24 mouse cellular contexts compared by ENCODE assay signal in genomic region chr13:48502422-48502821, GRCm38 (mm10). TPM values are rescaled to one million over a fixed set of nuclear protein-coding genes. Genes with fewer than 3 reads are reported as not detected.
DNase-seq lines count a peak whose midpoint lies in the region; ATAC-seq and TF ChIP-seq lines count a peak whose summit lies in the region.
"Had no signal": no experiment of that assay in that cellular context is flagged by ENCODE, and none has a peak within 500 bp of the region (broad histone marks: within the 10 kb centered on the region; RNA-seq: fewer than 3 reads in every experiment).

No protein-coding gene starts in this region.

- H3K79me3 ChIP-seq in C2C12 (ENCODE audit: low read depth) = no peaks in the 10 kb centered on the region

- H3K27me3 ChIP-seq in C2C12 (ENCODE audit: control insufficient read depth, insufficient read depth, insufficient read length) (no peaks in the 10 kb centered on the region), MEL (ENCODE audit: control insufficient read depth in 1 of 2, insufficient read depth in 2 of 2, low read length in 2 of 2) (no peaks in the 10 kb centered on the region)
- H3K27me3 ChIP-seq: embryonic facial prominence, embryonic 12.5 days; forebrain, embryonic 12.5 days had no signal

- H3K9me3 ChIP-seq in MEL (replicated peaks; ENCODE audit: insufficient read depth, low read length) = no peaks in the 10 kb centered on the region
- H3K9me3 ChIP-seq: embryonic facial prominence, embryonic 10.5 days; embryonic facial prominence, embryonic 12.5 days had no signal

- peak overlapping the region; percentile 29 for H3K27ac ChIP-seq in MEL (ENCODE audit: control insufficient read depth, low read depth, low read length)
- H3K27ac ChIP-seq: embryonic facial prominence, embryonic 10.5 days; embryonic facial prominence, embryonic 12.5 days; forebrain, embryonic 10.5 days; forebrain, embryonic 12.5 days had no signal

- H3K36me3 ChIP-seq in C2C12 (ENCODE audit: control insufficient read depth, insufficient read depth) (peaks cover 18% of the 10 kb centered on the region), MEL (ENCODE audit: control insufficient read depth in 1 of 2, insufficient read depth in 2 of 2, low read length in 2 of 2) (peaks cover 10 to 16% of the 10 kb centered on the region in 2 experiments)

- no peak overlapping the region for H3K9ac ChIP-seq in MEL (ENCODE audit: control insufficient read depth, low read depth, low read length, poor library complexity, severe bottlenecking)
- H3K9ac ChIP-seq: embryonic facial prominence, embryonic 12.5 days; forebrain, embryonic 12.5 days had no signal

- peak; percentile 4 for DNase-seq in heart, adult 11 months
- no peak for DNase-seq in heart, postnatal 14 days
- peak; percentile 54 for DNase-seq in MEL (ENCODE audit: low read depth, low spot score)
- DNase-seq in urinary bladder, postnatal 25 days (ENCODE audit: low spot score) = no peak
- no peak for DNase-seq in gastrocnemius, postnatal 10 days
- DNase-seq: adrenal gland, adult 2 months; adrenal gland, postnatal 10 days; B cell, adult 2 months; cerebellum, adult 11 months; cerebellum, adult 18-20 months; cerebellum, adult 8-10 months; cerebellum, adult 9-11 months; cerebellum, postnatal 14 days; cerebellum, postnatal 36 days had no signal

- intact Hi-C loops in heart, postnatal 14 days (cut with DNase I) = no loop called here

- H3K4me3 ChIP-seq in C2C12 (ENCODE audit: insufficient read depth, poor library complexity, severe bottlenecking) = no peak overlapping the region
- no peak overlapping the region for H3K4me3 ChIP-seq in MEL (ENCODE audit: control insufficient read depth in 1 of 2, insufficient read depth in 1 of 2, low read depth in 2 of 2, low read length in 2 of 2)
- H3K4me3 ChIP-seq: embryonic facial prominence, embryonic 10.5 days; embryonic facial prominence, embryonic 12.5 days; erythroblast, embryonic 14.5 days; forebrain, embryonic 10.5 days; forebrain, embryonic 12.5 days had no signal

- no peak overlapping the region for H3ac ChIP-seq in C2C12 (ENCODE audit: control insufficient read depth, insufficient read length, low read depth)

- TF ChIP-seq CTCF in C2C12 (IDR thresholded peaks at IDR 0.05; ENCODE audit: control insufficient read depth, insufficient read depth, insufficient read length) (no peak), MEL (IDR thresholded peaks at IDR 0.05 in 2 of 3, conservative IDR thresholded peaks at IDR 0.05 in 1 of 3; ENCODE audit: control insufficient read depth in 1 of 3, insufficient read depth in 1 of 3, low read depth in 2 of 3, low read length in 3 of 3, poor library complexity in 1 of 3, severe bottlenecking in 1 of 3) (no peak)

- TF ChIP-seq EP300 in MEL (IDR thresholded peaks at IDR 0.05; ENCODE audit: low read depth in 1 of 2, low read length in 2 of 2) = peak; percentile 72 to 85

- no peak for TF ChIP-seq POLR2A in MEL (IDR thresholded peaks at IDR 0.05; ENCODE audit: control insufficient read depth in 1 of 2, insufficient read depth in 1 of 2, low read depth in 1 of 2, low read length in 2 of 2, poor library complexity in 1 of 2)

- ATAC-seq in granulocyte monocyte progenitor cell, adult 5-6 weeks (replicated peaks; ENCODE audit: poor library complexity, severe bottlenecking) = no peak
- ATAC-seq: forebrain, embryonic 14.5 days; forebrain, embryonic 16.5 days had no signal

- H3K79me2 ChIP-seq in C2C12 (ENCODE audit: control insufficient read depth, insufficient read depth) (peaks cover 5% of the 10 kb centered on the region), MEL (ENCODE audit: control insufficient read depth, insufficient read depth, low read length, poor library complexity) (no peaks in the 10 kb centered on the region)

- H3K4me1 ChIP-seq in MEL (ENCODE audit: control insufficient read depth in 1 of 2, insufficient read depth in 2 of 2, low read length in 2 of 2) = peaks cover 0 to 14% of the 10 kb centered on the region in 2 experiments; a peak in 3 of 4 replicates

- no peak for TF ChIP-seq RAD21 in MEL (IDR thresholded peaks at IDR 0.05; ENCODE audit: low read depth, low read length)

TF ChIP-seq in C2C12, 6 proteins besides CTCF, POLR2A, EP300 and RAD21:
- TF ChIP-seq MAX (IDR thresholded peaks at IDR 0.05) = no peak
- no peak for TF ChIP-seq MYOD1 (IDR thresholded peaks at IDR 0.05; ENCODE audit: control insufficient read depth, insufficient read length, low read depth)
- peak; percentile 36 for TF ChIP-seq FOSL1 (IDR thresholded peaks at IDR 0.05; ENCODE audit: insufficient read depth, low read length, poor library complexity, severe bottlenecking)
- no peak for TF ChIP-seq MYOG (IDR thresholded peaks at IDR 0.05; ENCODE audit: control insufficient read depth, extremely low read depth, insufficient read length)
- TF ChIP-seq CEBPB (IDR thresholded peaks at IDR 0.05; ENCODE audit: low read depth) = no peak
TF ChIP-seq in C2C12: peak in this region for 1.

TF ChIP-seq in MEL, 35 proteins besides CTCF, POLR2A, EP300 and RAD21:
- TF ChIP-seq SMC3 (IDR thresholded peaks at IDR 0.05; ENCODE audit: low read depth, low read length) = no peak
- no peak for TF ChIP-seq ZMIZ1 (IDR thresholded peaks at IDR 0.05; ENCODE audit: low read depth, low read length)
- peak; percentile 70 for TF ChIP-seq RCOR1 (IDR thresholded peaks at IDR 0.05; ENCODE audit: low read depth, low read length)
- TF ChIP-seq UBTF (IDR thresholded peaks at IDR 0.05; ENCODE audit: borderline replicate concordance, insufficient read depth, low read depth, low read length) = no peak
- TF ChIP-seq ZKSCAN1 (IDR thresholded peaks at IDR 0.05; ENCODE audit: low read depth, low read length) = no peak
- TF ChIP-seq ETS1 (IDR thresholded peaks at IDR 0.05; ENCODE audit: low read depth, low read length) = peak; percentile 79
- TF ChIP-seq MXI1 (IDR thresholded peaks at IDR 0.05; ENCODE audit: low read depth, low read length) = no peak
- TF ChIP-seq NRF1 (IDR thresholded peaks at IDR 0.05; ENCODE audit: insufficient read depth, low read depth, low read length, poor library complexity, severe bottlenecking) = no peak
- no peak for TF ChIP-seq TAL1 (IDR thresholded peaks at IDR 0.05; ENCODE audit: low read length)
- no peak for TF ChIP-seq MAZ (IDR thresholded peaks at IDR 0.05; ENCODE audit: low read depth, low read length)
- TF ChIP-seq TCF12 (IDR thresholded peaks at IDR 0.05; ENCODE audit: low read depth, low read length) = peak; percentile 44; the same call in 1 of the 2 replicates
- TF ChIP-seq MYC (IDR thresholded peaks at IDR 0.05; ENCODE audit: low read depth, low read length) = no peak
- no peak for TF ChIP-seq KAT2A (conservative IDR thresholded peaks at IDR 0.05; ENCODE audit: low read depth, low read length)
- TF ChIP-seq USF1 (IDR thresholded peaks at IDR 0.05; ENCODE audit: low read depth, low read length) = no peak
- TF ChIP-seq POLR2AphosphoS2 (IDR thresholded peaks at IDR 0.05; ENCODE audit: low read length) = no peak
- no peak for TF ChIP-seq MAFK (IDR thresholded peaks at IDR 0.05; ENCODE audit: borderline replicate concordance, low read depth, low read length)
- no peak for TF ChIP-seq BHLHE40 (IDR thresholded peaks at IDR 0.05; ENCODE audit: borderline replicate concordance, low read depth, low read length)
- peak; percentile 70; the same call in 1 of the 2 replicates for TF ChIP-seq JUND (IDR thresholded peaks at IDR 0.05; ENCODE audit: low read depth, low read length)
- TF ChIP-seq GATA1 (IDR thresholded peaks at IDR 0.05; ENCODE audit: low read depth, low read length) = peak; percentile 85
- no peak for TF ChIP-seq MYB (IDR thresholded peaks at IDR 0.05; ENCODE audit: low read depth, low read length)
- no peak for TF ChIP-seq ZNF384 (IDR thresholded peaks at IDR 0.05; ENCODE audit: low read depth, low read length)
- no peak for TF ChIP-seq SIN3A (IDR thresholded peaks at IDR 0.05; ENCODE audit: low read length)

RNA-seq across cellular contexts. Expression of gene Zfp169, which starts 10.8 kb away (rescaled TPM):
- total RNA-seq in heart, postnatal 14 days (2021) = 1 to 10 TPM; 4.6 to 5.5 TPM
- polyA plus RNA-seq in C2C12 (2012; fragmentation: generic; extraction: Trizol) = 1.8 TPM
- 5.9 and 6.5 TPM in 2 replicates for total RNA-seq in MEL (2012; rRNA removed)
- 1 to 10 TPM in 1 of 2 experiments, not detected in 1; 3.6 TPM for polyA plus RNA-seq in MEL (2012; ENCODE audit: insufficient read depth in 1 of 2, insufficient read length in 2 of 2, low read depth in 1 of 2, low replicate concordance in 2 of 2, missing spikeins in 1 of 2)
- total RNA-seq in granulocyte monocyte progenitor cell, adult 5-6 weeks (2014; fragmentation: Nextera tagmentation) = 16.2 and 18.7 TPM in 2 replicates
- total RNA-seq in granulocyte monocyte progenitor cell, adult 5-6 weeks (2017) = 8.4 and 11.0 TPM in 2 replicates
- 1 to 10 TPM; 2.8 to 3.1 TPM for total RNA-seq in gastrocnemius, postnatal 10 days (2021)

RNA-seq across cellular contexts. Expression of gene A830005F24Rik, which starts 10.9 kb away (rescaled TPM):
- not detected for total RNA-seq in heart, postnatal 14 days (2021)
- polyA plus RNA-seq in C2C12 (2012; fragmentation: generic; extraction: Trizol) (0.33 TPM), MEL (2012; ENCODE audit: insufficient read depth in 1 of 2, insufficient read length in 2 of 2, low read depth in 1 of 2, low replicate concordance in 2 of 2, missing spikeins in 1 of 2) (under 1 TPM in 1 of 2 experiments, not detected in 1; 0.70 TPM)
- total RNA-seq in MEL (2012; rRNA removed) = 0.42 and 0.73 TPM in 2 replicates
- total RNA-seq in granulocyte monocyte progenitor cell, adult 5-6 weeks (2014; fragmentation: Nextera tagmentation) = 1.6 and 3.5 TPM in 2 replicates
- total RNA-seq in granulocyte monocyte progenitor cell, adult 5-6 weeks (2017) = 1.1 TPM in 1 of 2 replicates, not detected in the other
- total RNA-seq in gastrocnemius, postnatal 10 days (2021) = not detected
- total RNA-seq: adrenal gland, adult 2 months; adrenal gland, postnatal 4 days had no signal
- polyA plus RNA-seq: adrenal gland, adult 2 months; erythroblast, embryonic 14.5 days had no signal

Comparison
In these comparisons a context has a peak if more than half of its experiments do, and no peak if none do; other contexts are left out.
1. DNase-seq: peak in heart, adult 11 months (single experiment) and MEL (single experiment); none in heart, postnatal 14 days (0 of 2), urinary bladder, postnatal 25 days (single experiment) and gastrocnemius, postnatal 10 days (single experiment).